Mouse (Mus musculus) CH12.LX (cell line): Measurements from ENCODE around the gene Idh3a. TPM values are rescaled to one million over a fixed set of nuclear protein-coding genes. Genes with fewer than 3 reads are reported as not detected.

Experiments used
- DNase-seq: peaks from one replicate; pipeline ENCODE4 v3.0.0-alpha.2; 2013; ENCODE audit errors: extremely low read depth
- H3K27ac ChIP-seq: 2 replicates; pipeline ENCODE4 v1.5.1; 2012; ENCODE audit warnings: low read depth, mild to moderate bottlenecking, control low read depth, moderate library complexity; ENCODE audit not compliant: insufficient read depth
- H3K27me3 ChIP-seq: replicated peaks from 2 replicates; pipeline ENCODE3; 2012; ENCODE audit warnings: inconsistent platforms
- H3K36me3 ChIP-seq, 2 experiments: replicated peaks in 1 of 2; 2 replicates each; pipeline versions ENCODE3 to v1.6.1; 2012; ENCODE audit warnings: inconsistent platforms in 1 of 2, low read length in 1 of 2, mild to moderate bottlenecking in 1 of 2, mixed read lengths in 1 of 2, moderate library complexity in 1 of 2; ENCODE audit not compliant: control insufficient read depth in 1 of 2, insufficient read depth in 1 of 2
- H3K4me1 ChIP-seq, 2 experiments: 2 replicates each; pipeline ENCODE4 v1.6.1; 2012; ENCODE audit warnings: inconsistent platforms in 1 of 2, moderate library complexity in 1 of 2; ENCODE audit not compliant: insufficient read depth in 2 of 2, control insufficient read depth in 1 of 2
- H3K4me2 ChIP-seq: 2 replicates; pipeline ENCODE4 v1.6.1; 2012; ENCODE audit warnings: low read depth, mild to moderate bottlenecking, control low read depth; ENCODE audit not compliant: poor library complexity, insufficient read depth, severe bottlenecking
- H3K4me3 ChIP-seq, 3 experiments: fragments of 150-350 bp in 1 of 3; sonication (generic) in 1 of 3; replicated peaks in 1 of 3; 2 replicates each; pipeline versions ENCODE3 to v1.5.1; 2011 to 2012; ENCODE audit warnings: low read depth in 2 of 3, low read length in 2 of 3, mild to moderate bottlenecking in 2 of 3, moderate library complexity in 2 of 3, control low read depth in 1 of 3, improper control_type of control experiment in 1 of 3, inconsistent platforms in 1 of 3, mixed read lengths in 1 of 3; ENCODE audit not compliant: poor library complexity in 1 of 3
- H3K79me2 ChIP-seq: replicated peaks from 2 replicates; pipeline ENCODE4 v1.6.1; 2012; ENCODE audit warnings: mild to moderate bottlenecking, moderate library complexity; ENCODE audit not compliant: control insufficient read depth, poor library complexity, insufficient read depth, severe bottlenecking; ENCODE audit errors: extremely low read depth
- H3K9ac ChIP-seq: 2 replicates; pipeline ENCODE4 v1.6.1; 2012; ENCODE audit warnings: low read depth, mild to moderate bottlenecking, control low read depth, moderate library complexity; ENCODE audit not compliant: insufficient read depth
- H3K9me3 ChIP-seq: replicated peaks from 2 replicates; pipeline ENCODE3; 2012; ENCODE audit warnings: low read length, inconsistent platforms, mixed read lengths
- E2F4 ChIP-seq: IDR thresholded peaks from 2 replicates; pipeline ENCODE4 v1.6.1; 2011; ENCODE audit warnings: low read depth, low read length, improper control_type of control experiment; ENCODE audit not compliant: insufficient replicate concordance
- GABPA ChIP-seq: IDR thresholded peaks from 2 replicates; pipeline ENCODE4 v1.6.1; 2012; ENCODE audit warnings: low read depth, low read length, improper control_type of control experiment, inconsistent platforms; ENCODE audit not compliant: insufficient replicate concordance
- JUND ChIP-seq: conservative IDR thresholded peaks from 2 replicates; pipeline ENCODE4 v1.6.1; 2011; ENCODE audit warnings: low read depth, low read length, improper control_type of control experiment
- KAT2A ChIP-seq: IDR thresholded peaks from 2 replicates; pipeline ENCODE4 v1.6.1; 2012; ENCODE audit warnings: low read length, improper control_type of control experiment, inconsistent platforms; ENCODE audit not compliant: insufficient replicate concordance
- MAFK ChIP-seq: IDR thresholded peaks from 2 replicates; pipeline ENCODE4 v1.6.1; 2011; ENCODE audit warnings: low read length, improper control_type of control experiment; ENCODE audit not compliant: insufficient replicate concordance
- MXI1 ChIP-seq: IDR thresholded peaks from 2 replicates; pipeline ENCODE4 v1.6.1; 2011; ENCODE audit warnings: mild to moderate bottlenecking, low read depth, low read length, improper control_type of control experiment
- MYC ChIP-seq: IDR thresholded peaks from 2 replicates; pipeline ENCODE4 v1.6.1; 2011; ENCODE audit warnings: low read depth, mild to moderate bottlenecking, improper control_type of control experiment, low read length
- NELFE ChIP-seq: IDR thresholded peaks from 2 replicates; pipeline ENCODE4 v1.6.1; 2011; ENCODE audit warnings: low read depth, low read length, improper control_type of control experiment
- NRF1 ChIP-seq: IDR thresholded peaks from 2 replicates; pipeline ENCODE4 v1.6.1; 2014; ENCODE audit warnings: low read depth, mild to moderate bottlenecking, inconsistent platforms, low read length, improper control_type of control experiment, moderate library complexity
- POLR2A ChIP-seq: IDR thresholded peaks from 2 replicates; pipeline ENCODE4 v1.6.1; 2011; ENCODE audit warnings: low read depth, mild to moderate bottlenecking, improper control_type of control experiment, low read length
- RCOR1 ChIP-seq: conservative IDR thresholded peaks from 2 replicates; pipeline ENCODE4 v1.6.1; 2012; ENCODE audit warnings: low read depth, mild to moderate bottlenecking, inconsistent platforms, low read length, improper control_type of control experiment
- SMC3 ChIP-seq: IDR thresholded peaks from 2 replicates; pipeline ENCODE4 v1.6.1; 2011; ENCODE audit warnings: low read depth, low read length, improper control_type of control experiment
- ZC3H11A ChIP-seq: IDR thresholded peaks from 2 replicates; pipeline ENCODE4 v1.6.1; 2012; ENCODE audit warnings: low read depth, mild to moderate bottlenecking, inconsistent platforms, low read length, improper control_type of control experiment
- ZKSCAN1 ChIP-seq: IDR thresholded peaks from 2 replicates; pipeline ENCODE4 v1.6.1; 2012; ENCODE audit warnings: low read depth, inconsistent platforms, low read length, improper control_type of control experiment, borderline replicate concordance
- dilution Hi-C: fragments of 300-500 bp; cut with MboI; formaldehyde crosslinking; loops from 2 replicates; pipeline ENCODE4 v1.14.3; 2020; ENCODE audit warnings: low sequenced_read_pairs; ENCODE audit not compliant: extremely low pct_unique_long_range_greater_than_20kb, extremely low pct_ligation_motif_present
- in situ Hi-C: fragments of 300-500 bp; cut with MboI; formaldehyde crosslinking; loops from 3 replicates; pipeline ENCODE4 v1.14.3; 2019; ENCODE audit warnings: low sequenced_read_pairs, low pct_ligation_motif_present, low pct_unique_long_range_greater_than_20kb, mixed read lengths
- polyA plus RNA-seq: library from polyadenylated mRNA; unstranded; fragments of >175 nt; gene quantifications from 2 replicates; pipeline ENCODE4 v1.2.1, GENCODE M21; 2012; ENCODE audit warnings: low read depth; ENCODE audit not compliant: insufficient read length
- total RNA-seq, 2 experiments: library from RNA; depleted of rRNA; stranded (reverse); fragments of 300-350 nt in 1 of 2; fragments of >200 nt in 1 of 2; gene quantifications; 2 replicates each; pipeline ENCODE4 v1.2.3; 2012 to 2014

Idh3a gene
- total and polyA plus RNA-seq, 3 experiments: 102 to 198 (median 178) TPM

GRCm38 (mm10) chr9:54637510-54638314 is 51.6 kb downstream of the Idh3a start:
- H3K4me3 ChIP-seq: no peak overlapping the region
- no peak overlapping the region for H3K27ac ChIP-seq
- no peak overlapping the region for H3K4me2 ChIP-seq
- peaks cover 15 to 75% of the 10 kb centered on the region in 2 experiments for H3K36me3 ChIP-seq
- TF ChIP-seq POLR2A (no peak), MYC (no peak), KAT2A (no peak), NELFE (no peak), NRF1 (no peak), ZC3H11A (no peak), GABPA (no peak), SMC3 (no peak), MXI1 (no peak), ZKSCAN1 (no peak), E2F4 (no peak)
- TF ChIP-seq, all 38 proteins: peak for 0
- peaks cover 9% of the 10 kb centered on the region; the same call in 1 of the 2 replicates for H3K79me2 ChIP-seq
- DNase-seq: no peak
- dilution Hi-C loops (no loop called here), in situ Hi-C loops (no loop called here)
- no peaks in the 10 kb centered on the region for H3K27me3 ChIP-seq
- H3K9me3 ChIP-seq: peaks cover 5% of the 10 kb centered on the region
- H3K4me1 ChIP-seq: peaks cover 10 to 49% of the 10 kb centered on the region in 2 experiments
- no peak overlapping the region for H3K9ac ChIP-seq

DNA sequence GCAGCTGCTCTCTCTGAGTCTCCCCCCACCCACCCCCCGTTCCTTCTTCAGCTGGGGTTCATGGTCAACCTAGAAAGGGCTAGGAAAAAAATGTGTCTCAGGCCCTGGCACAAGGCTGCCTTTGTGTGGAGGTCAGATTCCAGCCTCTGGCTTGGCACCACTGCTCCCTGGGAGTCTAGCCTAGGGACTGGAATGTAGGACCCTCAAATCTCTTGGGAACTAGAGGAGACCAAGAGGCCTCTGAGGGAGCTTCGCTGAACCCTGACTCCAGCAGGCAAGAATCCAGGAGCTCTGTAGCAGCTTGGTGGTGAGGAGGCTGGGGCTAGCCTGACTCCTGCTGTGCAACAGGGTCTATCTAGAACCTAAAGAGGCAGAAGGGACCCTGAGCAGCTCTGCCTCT is 53.1 kb downstream of the Idh3a start:
- in situ Hi-C loops (no loop called here), dilution Hi-C loops (no loop called here)
- H3K27me3 ChIP-seq: no peaks in the 10 kb centered on the region
- no peaks in the 10 kb centered on the region for H3K9me3 ChIP-seq
- H3K4me1 ChIP-seq: peaks cover 15 to 63% of the 10 kb centered on the region in 2 experiments
- peaks cover 8 to 62% of the 10 kb centered on the region in 2 experiments for H3K36me3 ChIP-seq
- no peak overlapping the region for H3K9ac ChIP-seq
- peaks cover 9% of the 10 kb centered on the region; the same call in 1 of the 2 replicates for H3K79me2 ChIP-seq
- H3K4me2 ChIP-seq: no peak overlapping the region
- no peak overlapping the region for H3K4me3 ChIP-seq
- DNase-seq: no peak
- H3K27ac ChIP-seq: no peak overlapping the region
- no peak for TF ChIP-seq SMC3

GRCm38 (mm10) chr9:54641548-54641947 is 55.4 kb downstream of the Idh3a start:
- dilution Hi-C loops (no loop called here), in situ Hi-C loops (no loop called here)
- Histone ChIP-seq H3K4me1 (peaks cover 27 to 85% of the 10 kb centered on the region in 2 experiments), H3K9ac (peak overlapping the region; percentile 75), H3K9me3 (no peaks in the 10 kb centered on the region), H3K36me3 (peaks cover 3 to 41% of the 10 kb centered on the region in 2 experiments), H3K79me2 (0 out of 2 replicates have a peak, but pooled peaks cover 4% of the 10 kb centered on the region), H3K4me3 (peak overlapping the region in 2 of 3 experiments; percentile 65 to 67), H3K27ac (no peak overlapping the region), H3K27me3 (no peaks in the 10 kb centered on the region), H3K4me2 (peak overlapping the region; percentile 77)
- DNase-seq: peak; percentile 45
- TF ChIP-seq MXI1 (peak; percentile 52; the same call in 1 of the 2 replicates), MAFK (peak; percentile 87), JUND (no peak), RCOR1 (no peak)
